Mouse (Mus musculus): Measurements from ENCODE around the gene Cacnb4.

Cacnb4 gene

GRCm38 (mm10) chr2:52603935-52604650 is 72.5 kb downstream of the Cacnb4 start:
- in situ Hi-C loops (cut with MboI): no loop called here

GRCm38 (mm10) chr2:52603421-52603820 is 73.2 kb downstream of the Cacnb4 start:
- in situ Hi-C loops (cut with MboI): no loop called here

- in situ Hi-C loops (cut with MboI): no loop called here
These were observed 73.7 kb downstream of the Cacnb4 start for GRCm38 (mm10) chr2:52602921-52603320.

GRCm38 (mm10) chr2:52602228-52602627 is 74.4 kb downstream of the Cacnb4 start:
- in situ Hi-C loops (cut with MboI): no loop called here

GRCm38 (mm10) chr2:52597511-52597910 is 79.1 kb downstream of the Cacnb4 start:
- in situ Hi-C loops (cut with MboI): no loop called here

- in situ Hi-C loops (cut with MboI): no loop called here
These were observed 82.8 kb downstream of the Cacnb4 start for GRCm38 (mm10) chr2:52593814-52594213.

- in situ Hi-C loops (cut with MboI): no loop called here
These were observed 83.4 kb downstream of the Cacnb4 start for GRCm38 (mm10) chr2:52593260-52593659.

GRCm38 (mm10) chr2:52590970-52591347 is 85.7 kb downstream of the Cacnb4 start:
- in situ Hi-C loops (cut with MboI): no loop called here

GRCm38 (mm10) chr2:52590340-52590969 is 86.2 kb downstream of the Cacnb4 start:
- in situ Hi-C loops (cut with MboI): no loop called here

- in situ Hi-C loops (cut with MboI): no loop called here
These were observed 87.1 kb downstream of the Cacnb4 start for GRCm38 (mm10) chr2:52589514-52589913.

GRCm38 (mm10) chr2:52585384-52585783 is 91.2 kb downstream of the Cacnb4 start:
- in situ Hi-C loops (cut with MboI): no loop called here

- in situ Hi-C loops (cut with MboI): no loop called here
These were observed 95.4 kb downstream of the Cacnb4 start for GRCm38 (mm10) chr2:52581132-52581781.

- in situ Hi-C loops (cut with MboI): no loop called here
These were observed 95.9 kb downstream of the Cacnb4 start for GRCm38 (mm10) chr2:52580697-52581096.

- in situ Hi-C loops (cut with MboI): no loop called here
These were observed 97.8 kb downstream of the Cacnb4 start for GRCm38 (mm10) chr2:52578846-52579245.

- in situ Hi-C loops (cut with MboI): no loop called here
These were observed 98.9 kb downstream of the Cacnb4 start for GRCm38 (mm10) chr2:52577700-52578099.

GRCm38 (mm10) chr2:52576546-52576945 is 100.1 kb downstream of the Cacnb4 start:
- in situ Hi-C loops (cut with MboI): no loop called here

GRCm38 (mm10) chr2:52575637-52576175 is 100.9 kb downstream of the Cacnb4 start:
- in situ Hi-C loops (cut with MboI): no loop called here

- in situ Hi-C loops (cut with MboI): no loop called here
These were observed 101.7 kb downstream of the Cacnb4 start for GRCm38 (mm10) chr2:52574929-52575328.

- in situ Hi-C loops (cut with MboI): no loop called here
These were observed 104.4 kb downstream of the Cacnb4 start for GRCm38 (mm10) chr2:52572221-52572620.

GRCm38 (mm10) chr2:52571339-52571968 is 105.2 kb downstream of the Cacnb4 start:
- in situ Hi-C loops (cut with MboI): no loop called here

GRCm38 (mm10) chr2:52570781-52571180 is 105.8 kb downstream of the Cacnb4 start:
- in situ Hi-C loops (cut with MboI): no loop called here

- in situ Hi-C loops (cut with MboI): no loop called here
These were observed 106.5 kb downstream of the Cacnb4 start for GRCm38 (mm10) chr2:52570171-52570570.

All from mature B cell (primary cell).